Mouse (Mus musculus): ENCODE results near the gene Jade1. TPM values are rescaled to one million over a fixed set of nuclear protein-coding genes. Genes with fewer than 3 reads are reported as not detected.

The Jade1 gene
- polyA plus RNA-seq, 1 experiment = 1.5 TPM

DNA sequence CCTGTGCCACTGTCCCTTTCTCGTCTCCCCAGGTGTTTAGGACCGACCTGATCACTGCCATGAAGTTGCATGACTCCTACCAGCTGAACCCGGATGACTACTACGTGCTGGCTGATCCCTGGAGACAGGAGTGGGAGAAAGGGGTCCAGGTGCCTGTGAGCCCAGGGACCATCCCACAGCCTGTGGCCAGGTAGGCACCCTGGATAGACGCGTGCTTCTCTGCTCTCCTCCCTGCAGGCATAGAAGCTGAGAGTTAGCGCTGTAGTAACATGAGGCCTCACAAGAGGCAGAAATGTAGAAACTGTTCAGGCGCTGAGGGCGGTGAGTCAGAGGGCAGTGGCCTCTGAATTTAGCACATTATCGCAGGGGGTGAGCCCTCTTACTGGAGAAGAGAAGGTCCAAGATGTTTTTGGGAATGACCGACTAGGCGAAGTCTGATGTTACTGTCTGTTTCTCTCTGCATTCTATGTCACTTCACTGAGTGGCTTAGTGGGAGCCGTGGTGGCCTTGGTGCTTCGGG lies 36.2 kb downstream of the Jade1 start:
- TF ChIP-seq GATA1 (IDR thresholded peaks at IDR 0.05; ENCODE audit: borderline replicate concordance, low read length) (no peak), FLI1 (IDR thresholded peaks at IDR 0.05; ENCODE audit: low read length) (no peak)
- peaks cover 79% of the 10 kb centered on the region for H3K36me3 ChIP-seq (replicated peaks; ENCODE audit: low read length)
- H3K4me3 ChIP-seq (replicated peaks) = no peak overlapping the region
- H3K9me3 ChIP-seq = no peaks in the 10 kb centered on the region
- no peaks in the 10 kb centered on the region for H3K27me3 ChIP-seq (replicated peaks)
- H3K4me1 ChIP-seq = peaks cover 65% of the 10 kb centered on the region

DNA sequence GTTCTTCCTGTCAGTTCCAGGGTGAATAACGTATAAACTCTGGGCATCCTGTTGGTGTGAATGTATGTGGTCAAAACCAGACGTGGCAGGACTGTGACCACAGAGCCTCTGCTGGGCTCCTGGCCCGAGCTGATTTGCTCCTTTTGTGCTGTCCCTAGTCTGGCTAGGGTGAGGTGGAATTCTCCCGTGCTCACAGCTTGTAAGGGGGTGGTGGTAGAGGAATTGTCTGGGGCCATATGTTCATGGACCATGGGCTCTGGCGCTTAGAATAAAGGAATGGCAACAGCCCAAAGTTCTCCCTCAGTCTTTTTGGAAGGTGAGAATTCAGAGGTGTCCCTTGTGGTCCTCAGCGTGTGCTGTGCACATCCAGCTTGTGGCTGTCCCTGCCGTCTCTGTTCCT lies 37.3 kb downstream of the Jade1 start:
- Histone ChIP-seq H3K4me1 (peaks cover 58% of the 10 kb centered on the region), H3K4me3 (replicated peaks) (no peak overlapping the region), H3K27me3 (replicated peaks) (no peaks in the 10 kb centered on the region), H3K36me3 (replicated peaks; ENCODE audit: low read length) (peaks cover 90% of the 10 kb centered on the region), H3K9me3 (no peaks in the 10 kb centered on the region)
- no peak for TF ChIP-seq GATA1 (IDR thresholded peaks at IDR 0.05; ENCODE audit: borderline replicate concordance, low read length)
- TF ChIP-seq FLI1 (IDR thresholded peaks at IDR 0.05; ENCODE audit: low read length) = no peak

DNA sequence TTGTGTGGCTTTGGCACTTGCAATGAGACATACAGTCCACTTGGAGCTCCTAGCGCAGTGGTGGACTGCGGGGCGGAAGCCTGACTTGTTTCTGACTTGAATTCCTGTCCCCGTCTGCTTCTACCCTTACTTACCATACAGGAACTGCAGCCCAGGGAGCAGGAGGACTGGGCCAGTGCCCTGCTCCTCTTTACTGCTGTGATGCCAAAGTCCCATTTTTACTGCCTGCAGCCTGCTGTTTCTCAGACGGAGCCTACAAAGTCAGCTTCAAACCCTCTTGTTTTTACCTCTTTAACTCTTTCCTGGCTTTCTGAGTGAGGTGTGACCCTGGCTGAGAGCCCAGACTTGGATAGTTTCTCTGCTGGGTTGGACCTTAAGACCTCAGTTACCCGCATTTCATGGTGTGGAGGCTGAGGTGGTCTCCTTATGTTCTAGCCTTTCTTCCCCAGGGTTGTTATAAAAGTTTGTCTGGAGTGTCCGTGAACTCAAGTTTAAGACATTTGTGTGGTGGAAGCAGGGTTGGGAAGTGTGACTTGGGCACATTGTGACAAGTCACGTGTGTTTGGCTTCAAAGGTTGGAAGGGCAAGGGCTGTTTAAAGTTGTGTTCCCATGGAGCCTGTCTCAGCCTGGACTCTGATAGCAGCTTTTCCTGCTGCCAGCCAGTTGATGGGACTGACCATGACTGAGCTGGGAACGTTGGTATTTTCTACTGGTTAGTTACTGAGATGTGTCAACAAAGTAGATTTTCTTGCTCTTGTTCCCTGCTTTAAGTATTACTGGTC lies 38.8 kb downstream of the Jade1 start:
- H3K4me1 ChIP-seq = peaks cover 48% of the 10 kb centered on the region
- H3K4me3 ChIP-seq (replicated peaks) = no peak overlapping the region
- H3K27me3 ChIP-seq (replicated peaks) = no peaks in the 10 kb centered on the region
- TF ChIP-seq FLI1 (IDR thresholded peaks at IDR 0.05; ENCODE audit: low read length) (no peak), GATA1 (IDR thresholded peaks at IDR 0.05; ENCODE audit: borderline replicate concordance, low read length) (no peak)
- peaks cover 96% of the 10 kb centered on the region for H3K36me3 ChIP-seq (replicated peaks; ENCODE audit: low read length)
- H3K9me3 ChIP-seq = no peaks in the 10 kb centered on the region

DNA sequence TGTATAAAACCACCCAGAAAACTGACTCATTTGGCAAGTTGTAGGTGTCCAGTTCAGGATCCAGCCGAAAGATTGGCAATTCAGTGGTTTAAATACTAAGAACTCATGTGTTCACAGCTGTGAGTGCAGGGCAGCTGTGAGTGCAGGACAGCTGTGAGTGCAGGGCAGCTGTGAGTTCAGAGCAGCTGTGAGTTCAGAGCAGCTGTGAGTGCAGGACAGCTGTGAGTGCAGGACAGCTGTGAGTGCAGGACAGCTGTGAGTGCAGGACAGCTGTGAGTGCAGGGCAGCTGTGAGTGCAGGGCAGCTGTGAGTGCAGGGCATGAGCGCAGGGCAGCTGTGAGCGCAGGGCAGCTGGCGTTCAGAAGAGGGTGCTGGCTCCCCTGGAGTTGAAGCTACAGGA lies 39.5 kb downstream of the Jade1 start:
- H3K9me3 ChIP-seq = no peaks in the 10 kb centered on the region
- no peaks in the 10 kb centered on the region for H3K27me3 ChIP-seq (replicated peaks)
- H3K4me3 ChIP-seq (replicated peaks) = peak overlapping the region; percentile 53
- peaks cover 96% of the 10 kb centered on the region for H3K36me3 ChIP-seq (replicated peaks; ENCODE audit: low read length)
- TF ChIP-seq GATA1 (IDR thresholded peaks at IDR 0.05; ENCODE audit: borderline replicate concordance, low read length) (no peak), FLI1 (IDR thresholded peaks at IDR 0.05; ENCODE audit: low read length) (no peak)
- peaks cover 51% of the 10 kb centered on the region for H3K4me1 ChIP-seq

DNA sequence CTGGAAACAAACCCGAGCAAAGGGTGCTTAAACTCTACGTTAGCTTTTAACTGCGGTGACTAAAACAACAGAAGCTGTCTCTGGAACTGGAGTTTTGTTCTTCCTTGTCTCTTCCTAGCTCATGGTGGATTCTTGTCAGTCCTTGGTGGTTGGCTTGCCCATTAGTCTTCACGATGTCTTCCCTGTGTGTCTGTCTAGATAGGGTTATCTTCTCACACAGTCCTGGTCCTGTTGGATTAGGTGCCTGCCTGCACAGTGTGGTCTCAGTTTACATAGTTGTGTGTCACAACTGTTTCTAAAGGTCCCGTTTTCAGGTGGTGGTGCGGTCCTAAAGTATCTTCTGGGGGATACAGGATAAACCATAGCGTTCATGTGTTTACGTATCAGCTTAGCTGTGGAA lies 41.5 kb downstream of the Jade1 start:
- Histone ChIP-seq H3K4me3 (replicated peaks) (no peak overlapping the region), H3K36me3 (replicated peaks; ENCODE audit: low read length) (peaks cover 91% of the 10 kb centered on the region), H3K9me3 (no peaks in the 10 kb centered on the region), H3K4me1 (peaks cover 42% of the 10 kb centered on the region), H3K27me3 (replicated peaks) (no peaks in the 10 kb centered on the region)
- TF ChIP-seq GATA1 (IDR thresholded peaks at IDR 0.05; ENCODE audit: borderline replicate concordance, low read length) = no peak
- no peak for TF ChIP-seq FLI1 (IDR thresholded peaks at IDR 0.05; ENCODE audit: low read length)

DNA sequence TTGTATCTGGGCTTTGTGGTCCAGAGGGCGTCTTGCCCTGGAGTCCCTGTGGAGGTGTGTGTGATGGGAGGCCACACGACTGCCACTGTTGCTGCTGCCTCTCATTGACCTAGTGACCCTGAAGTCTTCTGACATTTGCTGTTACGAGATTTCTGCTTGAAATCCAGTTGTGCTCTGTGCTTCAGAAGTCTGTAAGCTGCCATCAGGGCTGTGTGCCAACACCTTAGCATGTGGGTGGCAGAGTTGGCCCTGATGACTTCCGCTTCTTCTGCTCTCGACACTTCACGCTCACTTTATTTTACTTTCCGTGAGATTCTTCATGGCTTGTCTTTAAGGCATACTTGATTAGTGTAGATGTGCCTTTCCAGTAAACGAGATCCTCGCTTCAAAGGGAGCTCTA lies 42.9 kb downstream of the Jade1 start:
- peaks cover 90% of the 10 kb centered on the region for H3K36me3 ChIP-seq (replicated peaks; ENCODE audit: low read length)
- H3K9me3 ChIP-seq = no peaks in the 10 kb centered on the region

DNA sequence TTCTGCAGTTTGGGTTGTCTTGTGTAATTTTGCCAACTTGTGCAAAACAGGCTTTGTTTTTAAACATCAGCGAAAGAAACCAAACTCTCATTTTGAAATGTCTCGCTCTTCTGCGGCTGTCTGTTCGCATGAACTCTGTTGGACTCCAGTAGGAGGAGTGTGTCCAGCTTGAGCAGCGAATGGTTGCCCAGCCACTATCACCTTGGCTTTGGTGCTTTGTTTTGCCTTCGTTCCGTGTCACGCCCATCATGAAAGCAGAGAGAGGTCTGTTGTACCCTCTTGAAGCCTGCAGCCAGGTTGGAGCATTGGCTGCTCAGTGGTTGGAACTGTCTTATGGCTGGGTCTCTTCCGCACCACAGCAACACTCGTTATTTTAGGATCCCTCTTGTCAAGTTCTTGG lies 43.7 kb downstream of the Jade1 start:
- no peaks in the 10 kb centered on the region for H3K27me3 ChIP-seq (replicated peaks)
- TF ChIP-seq GATA1 (IDR thresholded peaks at IDR 0.05; ENCODE audit: borderline replicate concordance, low read length) = no peak
- no peak for TF ChIP-seq FLI1 (IDR thresholded peaks at IDR 0.05; ENCODE audit: low read length)
- H3K36me3 ChIP-seq (replicated peaks; ENCODE audit: low read length) = peaks cover 90% of the 10 kb centered on the region
- H3K9me3 ChIP-seq = no peaks in the 10 kb centered on the region
- no peak overlapping the region for H3K4me3 ChIP-seq (replicated peaks)
- peaks cover 35% of the 10 kb centered on the region for H3K4me1 ChIP-seq

More for the DNA sequence above, 42.9 kb downstream of the Jade1 start:
- TF ChIP-seq FLI1 (IDR thresholded peaks at IDR 0.05; ENCODE audit: low read length) (no peak), GATA1 (IDR thresholded peaks at IDR 0.05; ENCODE audit: borderline replicate concordance, low read length) (no peak)
- Histone ChIP-seq H3K27me3 (replicated peaks) (no peaks in the 10 kb centered on the region), H3K4me3 (replicated peaks) (no peak overlapping the region), H3K4me1 (peaks cover 33% of the 10 kb centered on the region)

DNA sequence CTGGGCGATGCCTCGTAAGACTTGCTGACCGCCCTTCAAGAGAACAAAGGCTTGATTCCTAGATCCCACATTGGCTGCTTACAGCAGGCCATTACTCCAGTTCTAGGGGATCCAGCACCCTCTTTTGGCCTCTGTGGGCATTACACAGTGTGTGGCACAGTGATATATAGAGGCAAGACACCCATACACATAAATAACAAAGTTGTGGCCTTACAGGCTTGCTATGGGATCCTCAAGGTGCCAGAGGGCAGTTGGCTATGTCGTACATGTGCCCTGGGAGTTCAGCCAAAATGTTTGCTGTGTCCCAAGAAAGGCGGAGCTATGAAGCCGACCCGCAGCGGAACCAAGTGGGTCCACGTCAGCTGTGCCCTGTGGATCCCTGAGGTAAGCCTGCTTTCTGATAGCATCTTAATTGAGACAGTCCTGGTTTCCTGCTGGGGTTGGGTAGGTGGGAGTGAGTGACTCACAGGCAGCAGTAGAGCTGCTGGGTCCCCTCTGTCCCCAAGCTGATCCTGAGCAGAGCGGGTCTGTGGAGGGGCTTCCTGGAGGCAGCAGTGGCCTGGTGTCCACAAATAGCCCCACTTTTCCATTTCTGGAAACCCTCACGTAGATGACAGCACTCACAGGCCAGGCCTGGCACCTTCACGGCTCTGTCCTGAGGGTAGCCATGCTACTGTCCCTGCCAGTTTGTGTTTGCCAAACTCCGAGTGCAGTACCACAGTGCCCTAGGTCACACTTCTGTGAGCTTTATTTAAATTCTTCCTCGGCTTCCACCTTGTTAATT lies 44.5 kb downstream of the Jade1 start:
- no peaks in the 10 kb centered on the region for H3K9me3 ChIP-seq
- H3K36me3 ChIP-seq (replicated peaks; ENCODE audit: low read length) = peaks cover 90% of the 10 kb centered on the region
- no peak overlapping the region for H3K4me3 ChIP-seq (replicated peaks)
- no peaks in the 10 kb centered on the region for H3K27me3 ChIP-seq (replicated peaks)
- H3K4me1 ChIP-seq = peaks cover 35% of the 10 kb centered on the region
- TF ChIP-seq FLI1 (IDR thresholded peaks at IDR 0.05; ENCODE audit: low read length) (no peak), GATA1 (IDR thresholded peaks at IDR 0.05; ENCODE audit: borderline replicate concordance, low read length) (no peak)

DNA sequence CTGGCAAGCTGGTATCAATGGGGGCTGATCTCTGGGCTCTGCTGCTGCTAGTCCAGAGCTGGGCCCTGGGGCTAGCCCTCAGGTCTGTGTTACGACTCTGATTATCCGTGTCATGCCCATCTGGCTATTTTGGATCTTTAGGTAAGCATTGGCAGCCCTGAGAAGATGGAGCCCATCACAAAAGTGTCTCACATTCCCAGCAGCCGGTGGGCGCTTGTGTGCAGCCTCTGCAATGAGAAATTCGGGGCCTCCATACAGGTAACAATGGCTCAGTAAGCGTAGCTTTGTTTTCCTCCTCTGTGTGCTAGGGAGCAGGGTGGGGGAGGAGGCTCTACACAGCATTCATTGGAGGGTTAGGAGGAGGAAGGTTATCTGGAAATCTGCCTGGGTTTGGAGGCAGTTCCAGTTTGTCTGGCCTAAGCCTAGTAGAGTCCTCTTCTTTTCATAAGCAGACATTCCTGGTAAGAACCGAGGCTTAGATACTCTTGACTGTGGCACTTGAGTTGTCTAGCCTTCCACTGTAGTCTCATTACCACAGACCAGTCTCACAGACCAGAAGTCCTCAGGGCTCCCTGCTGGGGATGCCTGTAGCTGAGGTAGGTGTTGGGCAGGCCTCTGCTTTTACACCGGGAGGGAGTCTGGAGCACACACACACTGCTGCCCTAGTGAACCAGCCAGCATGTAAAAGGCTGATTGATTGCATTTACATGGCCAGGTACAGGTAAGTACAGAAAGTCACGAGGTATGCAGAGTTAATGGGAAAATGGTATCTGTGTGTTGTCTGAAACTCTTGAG lies 45.9 kb downstream of the Jade1 start:
- no peak overlapping the region for H3K4me3 ChIP-seq (replicated peaks)
- H3K36me3 ChIP-seq (replicated peaks; ENCODE audit: low read length) = peaks cover 90% of the 10 kb centered on the region
- no peak for TF ChIP-seq GATA1 (IDR thresholded peaks at IDR 0.05; ENCODE audit: borderline replicate concordance, low read length)
- no peak for TF ChIP-seq FLI1 (IDR thresholded peaks at IDR 0.05; ENCODE audit: low read length)
- no peaks in the 10 kb centered on the region for H3K9me3 ChIP-seq
- peaks cover 37% of the 10 kb centered on the region for H3K4me1 ChIP-seq
- H3K27me3 ChIP-seq (replicated peaks) = no peaks in the 10 kb centered on the region

All from megakaryocyte, embryonic 14.5 days (primary cell).